Mouse (Mus musculus) bone marrow, adult 2 months (tissue): ENCODE results near the gene Katnb1. TPM values are rescaled to one million over a fixed set of nuclear protein-coding genes. Genes with fewer than 3 reads are reported as not detected.

Source experiments
- H3K27ac ChIP-seq: fragments of 200-500 bp; 2 replicates; pipeline ENCODE4 v1.5.1; 2012; ENCODE audit warnings: low read depth, mild to moderate bottlenecking, control low read depth, inconsistent platforms, low read length; ENCODE audit not compliant: control insufficient read depth, poor library complexity, insufficient read depth
- H3K4me1 ChIP-seq: fragments of 200-500 bp; 2 replicates; pipeline ENCODE4 v1.6.1; 2011; ENCODE audit warnings: low read length; ENCODE audit not compliant: control insufficient read depth, insufficient read depth
- H3K4me3 ChIP-seq: fragments of 200-500 bp; replicated peaks from 2 replicates; pipeline ENCODE3; 2011; ENCODE audit warnings: mild to moderate bottlenecking, low read depth, low read length, control low read depth; ENCODE audit not compliant: control insufficient read depth
- CTCF ChIP-seq: fragments of 200-500 bp; IDR thresholded peaks from 2 replicates; pipeline ENCODE4 v1.5.1; 2011; ENCODE audit warnings: low read length, control low read depth; ENCODE audit not compliant: control insufficient read depth, insufficient read depth
- POLR2A ChIP-seq: fragments of 200-500 bp; IDR thresholded peaks from 2 replicates; pipeline ENCODE4 v1.6.1; 2011; ENCODE audit warnings: low read depth, mild to moderate bottlenecking, control low read depth, low read length, borderline replicate concordance; ENCODE audit not compliant: control insufficient read depth
- WGBS: fragments of 180-500 bp; shearing (Covaris S2); methylation state at CpG from one replicate; pipeline ENCODE4 v1.1.7; 2018; 5-methylcytosine and 5-hydroxymethylcytosine counted together
- polyA plus RNA-seq: library from polyadenylated mRNA; stranded (reverse); fragments of >200 nt; gene quantifications from 2 replicates; pipeline ENCODE4 v1.2.4, GENCODE M21; 2011; ENCODE audit warnings: low replicate concordance; ENCODE audit not compliant: missing spikeins, insufficient read depth, insufficient read length

Katnb1 gene
- polyA plus RNA-seq, 1 experiment = 21.7 TPM

GRCm38 (mm10) chr8:95140555-95140954 lies 59.6 kb downstream of the Katnb1 start:
- no peak overlapping the region for H3K4me3 ChIP-seq
- no peak for TF ChIP-seq POLR2A
- TF ChIP-seq CTCF = no peak
- no peak overlapping the region for H3K27ac ChIP-seq
- 34% methylated on average over 5 of the region's 5 CpGs for WGBS
- no peaks in the 10 kb centered on the region for H3K4me1 ChIP-seq

GRCm38 (mm10) chr8:95141026-95141425 lies 60.0 kb downstream of the Katnb1 start:
- TF ChIP-seq CTCF (no peak), POLR2A (no peak)
- Histone ChIP-seq H3K4me1 (no peaks in the 10 kb centered on the region), H3K4me3 (no peak overlapping the region), H3K27ac (no peak overlapping the region)
- WGBS = 55% methylated on average over 1 of the region's 1 CpGs

- 5% methylated on average over 6 of the region's 6 CpGs for WGBS
- Histone ChIP-seq H3K4me1 (no peaks in the 10 kb centered on the region), H3K4me3 (no peak overlapping the region), H3K27ac (no peak overlapping the region; the same call in 1 of the 2 replicates)
- TF ChIP-seq POLR2A (no peak), CTCF (no peak)
Measured at GRCm38 (mm10) chr8:95141469-95142074, 60.6 kb downstream of the Katnb1 start.

GRCm38 (mm10) chr8:95142075-95142831 lies 61.3 kb downstream of the Katnb1 start:
- TF ChIP-seq POLR2A (no peak), CTCF (no peak)
- H3K27ac ChIP-seq = peak overlapping the region; percentile 17; the same call in 1 of the 2 replicates
- no peaks in the 10 kb centered on the region for H3K4me1 ChIP-seq
- under 1% methylated on average over 66 of the region's 66 CpGs for WGBS
- peak overlapping the region; percentile 39 for H3K4me3 ChIP-seq

- WGBS = 59% methylated on average over 17 of the region's 17 CpGs
- Histone ChIP-seq H3K4me1 (no peaks in the 10 kb centered on the region), H3K27ac (no peak overlapping the region), H3K4me3 (no peak overlapping the region)
- no peak for TF ChIP-seq CTCF
- no peak for TF ChIP-seq POLR2A
Measured at GRCm38 (mm10) chr8:95142985-95143804, 62.2 kb downstream of the Katnb1 start.

- no peak for TF ChIP-seq CTCF
- TF ChIP-seq POLR2A = no peak
- WGBS = 74% methylated on average over 6 of the region's 6 CpGs
- Histone ChIP-seq H3K27ac (no peak overlapping the region), H3K4me3 (no peak overlapping the region), H3K4me1 (no peaks in the 10 kb centered on the region)
Measured at GRCm38 (mm10) chr8:95143805-95144630, 63.0 kb downstream of the Katnb1 start.

GRCm38 (mm10) chr8:95144631-95145015 lies 63.6 kb downstream of the Katnb1 start:
- WGBS = 76% methylated on average over 2 of the region's 2 CpGs
- no peak overlapping the region for H3K27ac ChIP-seq
- H3K4me3 ChIP-seq = no peak overlapping the region
- no peaks in the 10 kb centered on the region for H3K4me1 ChIP-seq
- TF ChIP-seq CTCF (no peak), POLR2A (no peak)
